Mouse (Mus musculus): ENCODE data around the gene Ccdc181.

GRCm38 (mm10) chr1:164252551-164252950 lies 22.8 kb upstream of the Ccdc181 start:
- TF ChIP-seq POLR2A (IDR thresholded peaks at IDR 0.05; ENCODE audit: low read depth, low read length) (no peak), CTCF (IDR thresholded peaks at IDR 0.05; ENCODE audit: extremely low read depth, insufficient read length, insufficient replicate concordance, low read depth, low read length) (no peak)

All from small intestine, adult 2 months (tissue).